Mouse (Mus musculus) heart, embryonic 11.5 days (tissue): ENCODE data around the gene Draxin. TPM values are rescaled to one million over a fixed set of nuclear protein-coding genes. Genes with fewer than 3 reads are reported as not detected.

ENCODE experiments used
- ATAC-seq: fragments of 200-750 bp; cut with Nextera tagmentation; replicated peaks from 2 replicates; pipeline ENCODE4 v1.8.0; 2017; ENCODE audit warnings: moderate library complexity; ENCODE audit not compliant: insufficient number of reproducible peaks, low FRiP score, low TSS enrichment
- H3K27ac ChIP-seq: fragments of 300-500 bp; sonication (generic); 2 replicates; pipeline ENCODE4 v1.5.1; 2014; ENCODE audit warnings: mild to moderate bottlenecking, low read depth, low read length
- H3K27me3 ChIP-seq: fragments of 300-500 bp; sonication (generic); 2 replicates; pipeline ENCODE4 v1.6.1; 2014; ENCODE audit warnings: mild to moderate bottlenecking, low read length, mixed read lengths; ENCODE audit not compliant: control insufficient read depth, insufficient read depth
- H3K36me3 ChIP-seq: fragments of 300-500 bp; sonication (generic); 2 replicates; pipeline ENCODE4 v1.6.1; 2014; ENCODE audit warnings: mild to moderate bottlenecking, low read length, moderate library complexity, mixed read lengths; ENCODE audit not compliant: control insufficient read depth, insufficient read depth
- H3K4me1 ChIP-seq: fragments of 300-500 bp; sonication (generic); 2 replicates; pipeline ENCODE4 v1.6.1; 2014; ENCODE audit warnings: low read length; ENCODE audit not compliant: control insufficient read depth, insufficient read depth
- H3K4me2 ChIP-seq: fragments of 300-500 bp; sonication (generic); 2 replicates; pipeline ENCODE4 v1.6.1; 2014; ENCODE audit warnings: mild to moderate bottlenecking, moderate library complexity
- H3K4me3 ChIP-seq: fragments of 300-500 bp; sonication (generic); 2 replicates; pipeline ENCODE4 v1.5.1; 2014; ENCODE audit warnings: low read depth, low read length
- H3K9ac ChIP-seq: fragments of 300-500 bp; sonication (generic); 2 replicates; pipeline ENCODE4 v1.6.1; 2014; ENCODE audit warnings: mild to moderate bottlenecking, low read depth, low read length, moderate library complexity
- H3K9me3 ChIP-seq: fragments of 300-500 bp; sonication (generic); replicated peaks from 2 replicates; pipeline ENCODE4 v1.6.1; 2016; ENCODE audit warnings: low read length; ENCODE audit not compliant: control insufficient read depth
- WGBS: fragments of 180-500 bp; shearing (Covaris S2); extraction: QIAGEN DNeasy Blood & Tissue Kit; methylation state at CpG from one replicate; pipeline ENCODE4 v1.1.7; 2014; ENCODE audit not compliant: insufficient replicate concordance; 5-methylcytosine and 5-hydroxymethylcytosine counted together
- polyA plus RNA-seq: library from polyadenylated mRNA; unstranded; fragments of >200 nt; fragmentation: Nextera tagmentation; extraction: Ambion mirVana; gene quantifications from 2 replicates; pipeline ENCODE4 v1.2.1, GENCODE M21; 2014

Gene Draxin
- polyA plus RNA-seq, 1 experiment from 2014 or later = 0.16 TPM

DNA sequence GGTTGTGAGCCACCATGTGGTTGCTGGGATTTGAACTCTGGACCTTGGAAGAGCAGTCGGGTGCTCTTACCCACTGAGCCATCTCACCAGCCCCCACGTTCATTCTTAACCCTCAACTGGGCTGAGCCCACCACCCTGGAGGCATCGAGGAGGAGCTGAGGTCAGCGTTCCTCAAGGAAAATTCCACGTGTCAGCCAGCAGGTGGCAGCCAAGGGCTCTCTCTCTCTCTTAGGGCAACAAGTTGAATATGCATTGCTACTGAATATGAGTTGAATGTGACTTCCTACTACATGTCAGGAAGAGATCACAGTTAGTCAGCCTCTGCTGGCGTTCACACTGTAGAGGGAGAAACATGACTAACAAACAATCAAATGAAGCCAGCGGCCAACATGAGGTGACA is 37.8 kb upstream of the Draxin start:
- 20% methylated on average over 7 of the region's 7 CpGs for WGBS

DNA sequence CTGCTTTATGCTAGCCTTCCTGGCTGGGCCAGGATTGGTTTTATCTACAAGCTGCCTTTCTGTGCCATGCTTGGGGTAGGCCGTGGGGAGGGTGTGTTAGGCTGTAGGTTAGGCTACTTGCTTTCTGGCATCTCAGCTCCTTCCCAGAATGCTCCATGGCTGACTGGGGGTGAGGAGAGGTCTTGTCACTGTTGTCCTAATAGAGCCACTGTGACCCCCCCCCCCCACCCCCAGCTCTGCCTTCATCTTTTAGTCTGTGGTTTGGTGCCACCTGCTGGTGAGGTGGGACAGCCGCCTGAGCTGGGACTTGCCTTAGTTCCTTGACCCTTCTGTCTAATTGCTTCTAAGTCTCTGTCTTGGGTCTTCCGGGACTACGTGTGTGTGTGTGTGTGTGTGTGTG is 36.5 kb upstream of the Draxin start:
- 22% methylated on average over 4 of the region's 4 CpGs for WGBS
- Histone ChIP-seq H3K9ac (no peak overlapping the region), H3K4me2 (peak overlapping the region; percentile 34), H3K4me3 (no peak overlapping the region), H3K4me1 (peaks cover 7% of the 10 kb centered on the region; the same call in 1 of the 2 replicates), H3K27ac (no peak overlapping the region), H3K9me3 (no peaks in the 10 kb centered on the region), H3K36me3 (no peaks in the 10 kb centered on the region), H3K27me3 (peaks cover 73% of the 10 kb centered on the region)
- ATAC-seq = no peak

More for the DNA sequence above, 37.8 kb upstream of the Draxin start:
- Histone ChIP-seq H3K9me3 (no peaks in the 10 kb centered on the region), H3K4me3 (no peak overlapping the region), H3K9ac (no peak overlapping the region), H3K27ac (no peak overlapping the region), H3K4me2 (no peak overlapping the region), H3K27me3 (peaks cover 73% of the 10 kb centered on the region), H3K4me1 (peaks cover 7% of the 10 kb centered on the region; the same call in 1 of the 2 replicates), H3K36me3 (no peaks in the 10 kb centered on the region)
- no peak for ATAC-seq

DNA sequence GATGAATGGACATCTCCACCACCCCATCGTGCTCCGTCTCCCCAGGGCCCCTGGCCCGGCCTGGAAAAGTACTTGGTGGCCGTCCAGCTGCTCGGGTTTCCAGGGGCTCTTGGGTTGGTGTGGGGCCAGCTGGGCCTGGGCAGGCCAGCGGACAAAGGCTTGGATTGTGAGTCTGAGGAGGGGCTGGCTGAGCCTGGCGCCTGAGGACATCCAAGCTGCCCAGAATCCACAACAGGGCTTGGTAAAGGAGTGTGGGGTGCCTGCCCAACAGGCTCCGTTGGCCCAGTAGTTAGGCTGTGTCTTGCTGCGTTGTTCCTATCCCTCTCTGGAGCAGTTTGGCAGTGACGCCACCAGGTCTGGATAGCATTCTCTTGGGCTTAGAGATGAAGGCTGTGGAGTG is 35.9 kb upstream of the Draxin start:
- H3K9me3 ChIP-seq = no peaks in the 10 kb centered on the region
- no peaks in the 10 kb centered on the region for H3K36me3 ChIP-seq
- H3K4me1 ChIP-seq = peaks cover 7% of the 10 kb centered on the region; the same call in 1 of the 2 replicates
- no peak for ATAC-seq
- peak overlapping the region; percentile 34 for H3K4me2 ChIP-seq
- no peak overlapping the region for H3K27ac ChIP-seq
- H3K4me3 ChIP-seq = no peak overlapping the region
- 7% methylated on average over 10 of the region's 10 CpGs for WGBS
- H3K27me3 ChIP-seq = peaks cover 73% of the 10 kb centered on the region
- H3K9ac ChIP-seq = no peak overlapping the region

DNA sequence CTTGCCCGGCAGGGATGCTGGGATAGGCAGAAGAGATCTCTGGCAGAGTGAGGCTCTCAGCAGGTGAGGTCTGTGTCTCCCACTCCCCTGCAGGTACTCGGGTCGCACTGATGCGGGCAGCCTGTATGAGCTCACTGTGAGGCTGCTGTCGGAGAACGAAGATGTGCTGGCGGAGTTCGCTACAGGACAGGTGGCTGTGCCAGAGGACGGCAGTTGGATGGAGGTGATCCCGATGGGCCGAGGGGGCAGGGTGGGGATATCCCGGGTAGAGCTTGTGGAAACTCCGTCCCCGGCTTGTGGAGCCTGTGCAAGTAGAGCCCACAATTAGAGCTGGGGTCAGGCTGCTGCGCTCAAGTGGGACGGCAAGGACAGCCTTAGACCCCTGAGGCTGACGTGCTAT is 35.1 kb upstream of the Draxin start:
- Histone ChIP-seq H3K9ac (no peak overlapping the region), H3K36me3 (no peaks in the 10 kb centered on the region), H3K4me3 (no peak overlapping the region), H3K9me3 (no peaks in the 10 kb centered on the region), H3K4me1 (peaks cover 10% of the 10 kb centered on the region; the same call in 1 of the 2 replicates), H3K27ac (no peak overlapping the region), H3K27me3 (peaks cover 77% of the 10 kb centered on the region), H3K4me2 (no peak overlapping the region)
- no peak for ATAC-seq
- WGBS = 9% methylated on average over 17 of the region's 17 CpGs

DNA sequence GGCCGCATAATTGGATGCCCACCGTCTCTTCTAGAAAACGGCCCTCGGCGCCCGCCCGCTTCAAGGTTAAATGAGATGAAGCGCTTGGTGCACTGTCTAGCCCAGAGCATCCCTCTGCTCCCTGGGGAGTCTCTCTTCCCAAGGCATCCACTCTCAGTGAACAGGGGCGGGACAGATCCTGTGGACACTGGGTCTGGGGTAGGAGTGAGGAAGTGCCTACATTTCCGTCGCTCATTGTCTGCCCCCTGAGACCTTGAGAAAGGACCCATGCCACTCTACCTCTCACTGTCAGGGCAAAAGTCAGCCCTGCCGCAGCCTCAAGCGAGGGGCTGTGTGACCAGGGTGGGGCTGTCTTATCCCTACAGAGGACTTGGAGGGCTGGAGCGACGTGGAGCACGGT is 34.0 kb upstream of the Draxin start:
- Histone ChIP-seq H3K36me3 (no peaks in the 10 kb centered on the region), H3K9ac (no peak overlapping the region), H3K27me3 (peaks cover 72% of the 10 kb centered on the region), H3K4me2 (peak overlapping the region; percentile 61), H3K4me1 (peaks cover 10% of the 10 kb centered on the region; the same call in 1 of the 2 replicates), H3K9me3 (no peaks in the 10 kb centered on the region), H3K27ac (no peak overlapping the region), H3K4me3 (peak overlapping the region; percentile 38; the same call in 1 of the 2 replicates)
- WGBS = 3% methylated on average over 16 of the region's 16 CpGs
- ATAC-seq = no peak

DNA sequence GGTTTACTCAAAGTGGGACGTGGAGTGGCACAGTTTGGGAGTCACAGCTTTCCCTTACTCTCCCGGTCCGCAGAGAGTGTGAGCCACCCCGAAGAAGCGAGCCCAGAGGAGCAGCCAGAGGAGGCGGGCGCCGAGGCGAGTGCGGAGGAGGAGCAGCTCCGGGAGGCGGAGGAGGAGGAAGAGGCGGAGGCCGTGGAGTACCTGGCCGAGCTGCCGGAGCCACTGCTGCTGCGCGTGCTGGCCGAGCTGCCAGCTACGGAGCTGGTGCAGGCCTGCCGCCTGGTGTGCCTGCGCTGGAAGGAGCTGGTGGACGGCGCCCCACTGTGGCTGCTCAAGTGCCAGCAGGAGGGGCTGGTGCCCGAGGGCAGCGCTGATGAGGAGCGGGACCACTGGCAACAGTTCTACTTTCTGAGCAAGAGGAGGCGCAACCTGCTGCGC is 33.5 kb upstream of the Draxin start:
- no peaks in the 10 kb centered on the region for H3K9me3 ChIP-seq
- no peak overlapping the region for H3K27ac ChIP-seq
- H3K27me3 ChIP-seq = peaks cover 72% of the 10 kb centered on the region
- peaks cover 10% of the 10 kb centered on the region; the same call in 1 of the 2 replicates for H3K4me1 ChIP-seq
- no peak overlapping the region; the same call in 1 of the 2 replicates for H3K9ac ChIP-seq
- WGBS = 1% methylated on average over 29 of the region's 29 CpGs
- no peaks in the 10 kb centered on the region for H3K36me3 ChIP-seq
- peak overlapping the region; percentile 38 for H3K4me3 ChIP-seq
- peak overlapping the region; percentile 61 for H3K4me2 ChIP-seq
- ATAC-seq = no peak

DNA sequence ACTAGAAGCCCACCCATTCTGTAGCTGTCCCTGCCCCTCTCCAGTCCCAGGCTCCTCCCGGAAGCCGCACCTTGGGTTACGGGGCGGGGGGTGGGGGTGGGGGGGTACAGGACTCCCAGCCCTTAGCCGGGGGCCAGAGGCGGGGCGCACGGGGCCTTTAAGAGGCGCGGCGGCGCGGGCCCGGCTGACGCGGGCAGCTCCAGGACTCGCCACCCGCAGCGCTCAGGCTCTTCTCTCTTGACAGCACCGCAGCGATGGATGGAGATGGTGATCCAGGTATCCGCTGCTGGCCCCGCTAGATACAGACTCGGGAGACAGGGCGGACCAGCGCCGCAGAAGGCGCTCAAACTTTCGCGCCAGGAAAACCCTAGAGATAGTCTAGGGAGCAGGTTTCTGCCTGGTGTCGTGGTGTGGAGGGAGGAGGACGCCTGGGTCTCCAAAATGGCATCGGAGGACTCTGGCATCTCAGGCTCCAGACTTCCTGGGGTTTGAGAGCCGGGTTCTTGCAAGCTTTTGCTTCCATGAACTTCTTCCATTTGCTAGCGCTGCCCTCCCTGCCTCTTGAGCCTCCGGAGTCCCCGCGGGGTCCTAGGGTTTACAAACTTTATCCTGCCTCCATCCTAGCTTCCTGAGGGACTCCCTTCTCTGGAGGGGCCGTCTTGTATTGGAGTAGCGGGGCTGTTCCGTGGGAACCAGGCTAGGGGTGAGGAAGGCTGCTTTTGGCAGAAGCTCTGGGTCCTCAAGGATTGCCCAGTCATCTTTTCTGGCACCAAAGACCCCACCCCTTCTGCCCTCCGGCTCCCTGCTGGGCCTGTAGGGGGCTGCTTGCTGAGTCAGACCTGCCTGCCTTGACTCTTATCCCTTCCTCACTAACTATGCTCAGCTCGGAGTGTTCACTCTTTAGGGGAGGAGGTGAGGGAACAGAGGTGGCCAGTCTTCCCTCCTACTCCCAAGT is 30.2 kb upstream of the Draxin start, which contains the start of the genes Fbxo44 and Fbxo2:
Gene Fbxo44 (minus strand): TSS at position 47 of the 955 bp plus-strand sequence.
Gene Fbxo2 (plus strand): TSS at position 186 of the 955 bp plus-strand sequence.
- peaks cover 61% of the 10 kb centered on the region for H3K27me3 ChIP-seq
- ATAC-seq = peak; percentile 39; the same call in 1 of the 2 replicates
- peak within 1 kb of the TSS; percentile 37; the same call in 1 of the 2 replicates for H3K27ac ChIP-seq
- H3K9me3 ChIP-seq = no peaks in the 10 kb centered on the region
- H3K4me1 ChIP-seq = peaks cover 22% of the 10 kb centered on the region
- WGBS = 2% methylated on average over 43 of the region's 43 CpGs
- no peaks in the 10 kb centered on the region for H3K36me3 ChIP-seq
- peak within 1 kb of the TSS; percentile 51 for H3K4me3 ChIP-seq
- H3K4me2 ChIP-seq = peak within 1 kb of the TSS; percentile 83
- H3K9ac ChIP-seq = peak within 1 kb of the TSS; percentile 75

DNA sequence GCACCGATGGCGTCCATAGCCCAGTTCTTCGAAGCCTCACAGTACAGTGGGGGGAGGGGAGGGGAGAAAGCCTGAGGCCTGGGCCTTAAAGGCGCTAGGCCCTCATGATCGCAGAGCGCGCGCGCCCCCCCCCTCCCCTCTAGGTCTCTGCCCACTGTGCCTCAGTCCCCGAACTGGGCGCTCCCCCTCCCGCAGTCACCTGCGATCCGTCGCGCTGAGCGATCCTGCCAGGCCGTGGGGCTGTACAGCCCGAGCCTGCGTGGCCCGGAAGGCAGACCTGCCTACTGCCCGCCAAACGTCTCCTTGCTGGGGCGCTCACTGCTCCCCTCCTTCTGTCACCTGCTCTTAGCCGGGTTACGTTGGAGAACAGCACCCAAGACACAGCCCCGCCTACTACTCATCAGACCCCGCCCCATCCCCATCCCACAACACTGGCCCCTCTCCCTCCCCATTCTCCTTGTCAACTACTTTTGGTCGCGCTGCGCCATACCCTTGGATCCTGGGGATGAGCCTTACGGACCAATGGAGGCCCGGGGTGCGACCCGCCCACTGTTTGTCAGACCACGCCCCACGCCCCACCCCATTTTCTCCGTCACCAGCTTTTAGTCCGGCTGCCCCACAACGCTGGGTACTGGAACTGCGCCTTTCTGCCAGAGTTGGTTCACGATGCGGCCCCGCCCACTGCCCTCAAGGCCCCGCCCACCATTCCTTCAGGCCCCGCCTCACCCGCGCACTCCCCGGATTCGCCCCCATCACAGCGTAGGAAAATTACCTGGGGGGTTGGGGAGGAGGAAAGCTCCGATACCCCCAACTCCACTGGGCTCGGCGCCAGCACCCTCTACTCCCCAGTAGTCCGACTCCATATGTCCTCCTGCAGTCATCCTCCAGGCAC is 29.3 kb upstream of the Draxin start:
- peak overlapping the region; percentile 51 for H3K4me3 ChIP-seq
- no peaks in the 10 kb centered on the region for H3K36me3 ChIP-seq
- no peaks in the 10 kb centered on the region for H3K9me3 ChIP-seq
- peak overlapping the region; percentile 83 for H3K4me2 ChIP-seq
- WGBS = under 1% methylated on average over 49 of the region's 55 CpGs
- peaks cover 52% of the 10 kb centered on the region for H3K27me3 ChIP-seq
- peak overlapping the region; percentile 37; the same call in 1 of the 2 replicates for H3K27ac ChIP-seq
- peaks cover 22% of the 10 kb centered on the region for H3K4me1 ChIP-seq
- peak; percentile 85 for ATAC-seq
- H3K9ac ChIP-seq = peak overlapping the region; percentile 75
